Mouse (Mus musculus) adrenal gland, adult 2 months (tissue): Measurements from ENCODE around the gene Gm20538. TPM values are rescaled to one million over a fixed set of nuclear protein-coding genes. Genes with fewer than 3 reads are reported as not detected.
A peak's percentile ranks its signal among the peaks of the same experiment; 100 is the strongest.

ENCODE experiments used
- DNase-seq: peaks from one replicate; pipeline ENCODE4 v3.0.0; 2021
- polyA plus RNA-seq: library from polyadenylated mRNA; depleted of rRNA; stranded (reverse); fragments of >200 nt; gene quantifications from 2 replicates; pipeline ENCODE4 v1.2.3, GENCODE M21; 2012
- total RNA-seq, 2 experiments: library from RNA; stranded (reverse); gene quantifications; 2 replicates each; pipeline ENCODE4 v1.2.3; 2021

The Gm20538 gene
- total and polyA plus RNA-seq, 3 experiments = not detected

GRCm38 (mm10) chr19:44530018-44530417, 22.6 kb downstream of the Gm20538 start:
- no peak for DNase-seq

DNA sequence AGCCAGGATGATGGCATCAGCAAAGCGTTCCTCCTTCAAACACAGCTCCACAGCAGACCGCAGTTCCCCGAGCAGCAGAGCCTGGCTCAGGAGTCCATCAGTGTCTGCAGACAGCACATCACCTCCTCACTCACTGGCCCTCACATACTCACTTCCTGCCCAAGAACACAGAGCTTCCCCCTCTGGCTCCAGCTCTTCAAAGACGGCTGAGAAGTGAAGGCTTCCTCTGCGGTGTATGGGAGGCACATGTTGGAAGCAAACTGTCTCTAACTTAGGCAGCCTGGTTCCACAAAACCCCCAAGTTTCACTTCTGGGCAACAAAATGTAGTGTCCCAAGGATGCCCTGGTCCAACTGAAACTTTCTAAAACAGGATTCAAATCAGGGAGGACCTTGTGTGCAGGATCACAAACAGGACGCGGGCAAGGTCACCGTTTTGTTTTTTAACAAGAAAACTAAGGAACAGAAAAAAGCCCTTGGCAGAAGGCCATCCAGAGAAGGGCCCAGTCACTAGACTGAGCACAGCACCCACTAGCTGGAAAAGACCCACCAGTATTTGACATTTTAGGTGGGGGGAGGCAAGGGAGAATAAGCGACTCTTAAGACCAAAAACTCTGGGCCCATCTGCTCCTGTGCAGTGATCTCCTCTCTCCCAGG, 27.0 kb downstream of the Gm20538 start:
- DNase-seq = peak; percentile 53

DNA sequence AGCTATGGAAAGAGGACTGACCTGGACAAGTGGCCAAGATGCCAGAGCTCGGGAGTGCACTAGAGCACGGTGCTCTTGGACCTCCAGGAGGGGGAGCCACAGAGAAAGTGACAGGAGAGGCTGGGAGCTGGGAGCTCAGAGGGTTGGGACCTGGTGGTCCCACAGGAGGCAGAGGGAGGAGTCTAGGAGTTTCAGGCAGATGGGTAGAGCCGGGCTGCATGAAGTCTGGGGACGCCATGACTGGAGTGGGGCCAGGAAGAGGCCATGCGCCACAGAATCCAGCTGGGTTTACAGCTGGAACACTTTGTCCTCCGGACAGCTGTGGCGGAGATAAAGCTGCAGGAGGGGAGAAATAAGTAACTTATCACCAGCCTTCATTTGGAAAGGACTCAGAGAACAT, 33.5 kb downstream of the Gm20538 start:
- DNase-seq = no peak

- DNase-seq = no peak
Observed at GRCm38 (mm10) chr19:44517996-44518768, 34.4 kb downstream of the Gm20538 start.

DNA sequence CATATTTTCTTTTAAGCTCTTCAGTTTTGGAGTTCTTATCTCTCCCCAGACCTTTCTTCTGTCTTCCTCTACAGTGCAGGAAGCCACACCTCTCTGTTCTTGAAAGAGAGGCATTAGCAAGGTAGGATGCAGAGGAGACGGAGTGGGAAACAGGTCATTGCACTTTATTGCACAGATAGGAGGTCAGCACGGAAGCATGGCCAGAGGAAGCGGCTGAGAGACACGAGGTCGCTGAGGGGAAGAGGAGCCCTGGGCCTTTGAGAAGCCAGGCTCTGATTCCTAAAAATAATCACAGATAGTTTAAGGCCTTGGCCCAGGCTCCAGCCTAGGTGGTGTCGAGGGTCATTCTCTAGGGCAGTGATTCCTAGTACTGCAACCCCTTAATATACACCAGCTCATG, 36.9 kb downstream of the Gm20538 start:
- no peak for DNase-seq

DNA sequence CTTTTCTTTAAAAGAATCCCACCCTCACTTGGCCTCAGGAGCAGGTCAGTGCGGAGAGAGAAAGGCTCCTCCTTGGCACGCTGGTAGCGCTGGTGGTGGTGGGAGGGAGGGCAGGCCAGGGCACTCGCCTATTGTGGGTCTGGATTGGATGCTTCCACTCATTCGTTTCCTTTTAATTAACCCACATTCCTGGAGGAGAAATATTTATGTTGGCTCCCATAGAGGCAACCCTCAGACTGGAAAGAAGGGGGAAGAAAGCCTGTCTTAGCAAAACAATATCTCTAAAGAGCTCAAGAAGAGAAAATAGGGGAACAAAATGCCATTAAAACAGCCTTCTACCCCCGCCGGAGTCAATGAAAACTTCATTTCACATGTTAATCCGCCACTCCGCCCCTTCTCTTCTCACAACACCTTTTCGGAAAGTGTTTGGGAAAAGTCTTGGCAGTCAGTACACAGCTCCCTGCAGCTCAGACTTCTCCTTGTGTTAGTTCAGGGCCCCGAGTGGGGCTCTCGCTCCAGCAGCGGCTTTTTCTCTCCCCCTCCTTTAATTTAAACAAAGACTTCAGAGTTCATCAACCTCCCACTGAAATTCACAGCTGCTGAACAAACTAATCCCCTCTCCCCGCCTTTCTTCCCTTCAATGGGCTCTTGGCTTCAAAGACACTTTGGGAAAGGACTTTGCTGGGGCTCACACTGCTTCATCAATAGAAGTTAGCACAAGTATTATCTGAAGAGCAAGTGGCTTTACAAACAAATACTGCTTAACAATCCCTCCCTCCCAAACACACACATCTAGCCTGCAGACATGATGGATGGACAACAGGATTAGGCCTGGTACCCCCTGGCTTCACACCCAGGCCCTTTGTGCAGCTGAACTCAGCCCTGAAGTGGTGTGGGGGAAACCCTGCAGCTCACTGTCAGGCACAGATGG, 37.8 kb downstream of the Gm20538 start:
- no peak for DNase-seq

GRCm38 (mm10) chr19:44513921-44514482, 38.6 kb downstream of the Gm20538 start:
- DNase-seq = no peak

GRCm38 (mm10) chr19:44513054-44513833, 39.4 kb downstream of the Gm20538 start:
- DNase-seq = peak; percentile 47

- peak; percentile 25 for DNase-seq
Observed at GRCm38 (mm10) chr19:44512601-44513000, 40.0 kb downstream of the Gm20538 start.

DNA sequence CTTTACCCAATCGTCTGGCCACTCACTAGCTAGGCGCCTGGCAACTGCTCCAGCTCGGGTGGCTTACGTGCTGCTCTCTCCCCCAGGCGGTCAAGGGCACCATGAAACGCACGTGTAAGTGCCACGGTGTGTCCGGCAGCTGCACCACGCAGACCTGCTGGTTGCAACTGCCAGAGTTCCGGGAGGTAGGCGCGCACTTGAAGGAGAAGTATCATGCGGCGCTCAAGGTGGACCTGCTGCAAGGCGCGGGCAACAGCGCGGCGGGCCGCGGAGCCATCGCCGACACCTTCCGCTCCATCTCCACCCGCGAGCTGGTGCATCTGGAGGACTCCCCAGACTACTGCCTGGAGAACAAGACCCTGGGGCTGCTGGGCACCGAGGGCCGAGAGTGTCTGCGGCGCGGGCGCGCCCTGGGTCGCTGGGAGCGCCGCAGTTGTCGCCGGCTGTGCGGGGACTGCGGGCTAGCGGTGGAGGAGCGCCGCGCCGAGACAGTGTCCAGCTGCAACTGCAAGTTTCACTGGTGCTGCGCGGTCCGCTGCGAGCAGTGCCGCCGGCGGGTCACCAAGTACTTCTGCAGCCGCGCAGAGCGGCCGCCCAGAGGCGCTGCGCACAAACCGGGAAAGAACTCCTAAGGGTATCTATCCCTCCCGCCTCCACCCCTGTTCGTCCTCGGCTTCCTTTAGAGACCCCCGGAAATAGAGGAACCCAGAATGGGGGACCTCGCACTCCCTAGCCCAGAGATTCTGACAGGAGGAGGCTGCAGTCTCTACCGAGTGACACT, 41.0 kb downstream of the Gm20538 start:
- DNase-seq = peak; percentile 78

GRCm38 (mm10) chr19:44510534-44511175, 42.0 kb downstream of the Gm20538 start:
- no peak for DNase-seq

- DNase-seq = no peak
Observed at GRCm38 (mm10) chr19:44502741-44503140, 49.9 kb downstream of the Gm20538 start.

GRCm38 (mm10) chr19:44501925-44502324, 50.7 kb downstream of the Gm20538 start:
- no peak for DNase-seq

DNA sequence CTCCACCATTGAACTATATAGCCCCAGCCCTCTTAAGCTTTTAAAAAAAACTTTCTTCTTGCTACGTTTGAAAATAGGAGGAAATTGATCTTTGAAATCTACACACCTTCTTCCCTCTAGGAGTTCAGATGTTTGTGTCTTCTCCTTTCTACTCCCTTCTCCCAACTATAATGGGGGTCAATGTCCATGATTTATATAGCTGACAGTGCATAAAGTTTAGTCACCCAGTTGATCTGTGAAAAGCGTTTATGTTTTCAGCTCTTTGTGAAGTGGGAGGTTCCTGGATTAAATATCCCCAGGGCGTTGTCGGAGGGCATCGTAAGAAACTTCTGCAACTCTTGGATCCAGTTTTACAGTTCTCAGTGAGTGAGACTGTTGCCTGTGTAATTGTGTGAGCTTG, 52.4 kb downstream of the Gm20538 start:
- DNase-seq = no peak

- DNase-seq = no peak
Observed at GRCm38 (mm10) chr19:44498936-44499335, 53.7 kb downstream of the Gm20538 start.

DNA sequence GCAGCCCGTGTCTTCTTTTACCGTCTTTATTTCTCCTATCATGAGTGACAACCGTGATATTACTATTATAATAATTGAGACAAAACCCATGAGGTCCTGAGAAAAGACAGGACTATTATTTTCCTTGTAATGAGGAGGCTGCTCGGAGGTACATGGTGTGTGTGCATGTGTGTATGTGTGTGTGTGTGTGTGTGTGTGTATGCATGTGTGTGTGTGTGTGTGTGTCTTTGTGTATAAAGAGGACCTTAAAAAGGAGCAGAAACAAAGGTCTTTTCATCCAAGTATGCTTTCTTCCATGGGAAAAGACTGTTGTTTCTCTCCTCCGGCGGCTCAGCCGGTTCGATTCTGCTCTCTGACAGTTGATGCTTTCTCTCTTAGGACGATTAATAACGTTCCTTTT, 55.7 kb downstream of the Gm20538 start:
- no peak for DNase-seq

GRCm38 (mm10) chr19:44496511-44496910, 56.1 kb downstream of the Gm20538 start:
- DNase-seq = no peak
